Mouse (Mus musculus) lung, postnatal 0 days (tissue): ENCODE results near the gene Gm8660.
"Not testable (repeated sequence)": the region's sequence is repeated elsewhere in the genome, so short reads cannot be mapped to it uniquely, and the experiment has no call there.

ENCODE experiments used
- CTCF ChIP-seq: IDR thresholded peaks from 2 replicates; pipeline ENCODE4 v1.5.1; 2016; ENCODE audit warnings: antibody characterized with exemption, mild to moderate bottlenecking
- EP300 ChIP-seq: IDR thresholded peaks from 2 replicates; pipeline ENCODE4 v1.6.1; 2016; ENCODE audit warnings: antibody characterized with exemption, mild to moderate bottlenecking, control low read depth

DNA sequence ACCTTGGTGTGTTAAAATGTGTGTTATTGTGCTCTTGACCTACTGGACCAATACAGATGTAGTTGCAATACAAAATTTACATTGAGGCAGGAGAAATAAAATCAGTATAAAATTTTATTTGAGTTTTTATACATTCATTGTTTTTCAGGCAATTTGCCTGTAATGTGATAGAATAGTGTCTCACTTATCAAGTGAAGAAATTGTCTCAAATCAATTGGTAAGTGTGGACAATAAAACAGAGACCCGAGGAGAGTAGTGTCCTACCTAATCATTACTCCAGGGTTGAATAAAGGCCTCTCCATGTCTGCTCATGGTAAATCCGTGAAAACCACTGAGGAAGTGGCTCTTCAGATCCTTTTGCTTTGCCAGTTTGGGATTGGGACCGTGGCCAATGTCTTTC, 42.4 kb upstream of the Gm8660 start, which contains the start of gene Vmn1r148:
- not testable (repeated sequence) for TF ChIP-seq EP300, CTCF
